Mouse (Mus musculus) MEL (cell line): ENCODE results near the gene Cmtm2a.

Experiments used
- CTCF ChIP-seq, 3 experiments: IDR thresholded peaks in 2 of 3; conservative IDR thresholded peaks in 1 of 3; 2 replicates each; pipeline ENCODE4 v1.5.1; 2011 to 2012; ENCODE audit warnings: low read length in 3 of 3, low read depth in 2 of 3, mild to moderate bottlenecking in 2 of 3, improper control_type of control experiment in 1 of 3, inconsistent platforms in 1 of 3, mixed read lengths in 1 of 3, moderate library complexity in 1 of 3; ENCODE audit not compliant: control insufficient read depth in 1 of 3, insufficient read depth in 1 of 3, poor library complexity in 1 of 3, severe bottlenecking in 1 of 3
- JUND ChIP-seq: IDR thresholded peaks from 2 replicates; pipeline ENCODE4 v1.6.1; 2011; ENCODE audit warnings: low read depth, mild to moderate bottlenecking, improper control_type of control experiment, low read length
- MAX ChIP-seq: IDR thresholded peaks from 2 replicates; pipeline ENCODE4 v1.6.1; 2011; ENCODE audit warnings: low read length, improper control_type of control experiment
- TAL1 ChIP-seq: IDR thresholded peaks from 2 replicates; pipeline ENCODE4 v1.6.1; 2012; ENCODE audit warnings: mild to moderate bottlenecking, inconsistent platforms, low read length, moderate library complexity, mixed read lengths
- USF1 ChIP-seq: IDR thresholded peaks from 2 replicates; pipeline ENCODE4 v1.6.1; 2014; ENCODE audit warnings: low read depth, mild to moderate bottlenecking, inconsistent platforms, low read length, improper control_type of control experiment, moderate library complexity

DNA sequence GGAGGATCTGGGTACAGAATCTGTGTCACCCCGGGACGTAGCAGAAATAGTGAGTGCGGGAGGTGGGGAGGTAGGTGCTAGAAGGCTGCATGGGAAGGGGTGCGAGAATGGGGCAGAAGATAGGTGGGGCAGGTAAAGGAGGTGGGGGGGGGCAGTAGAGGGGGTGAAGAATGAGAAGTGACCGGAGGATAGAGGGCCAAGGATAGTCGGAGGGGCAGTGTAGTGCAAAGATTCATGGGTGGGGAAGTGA lies 46.9 kb upstream of the Cmtm2a start:
- no peak for TF ChIP-seq JUND
- no peak for TF ChIP-seq CTCF (IDR thresholded peaks at IDR 0.05 in 2 of 3, conservative IDR thresholded peaks at IDR 0.05 in 1 of 3; ENCODE audit: control insufficient read depth in 1 of 3, insufficient read depth in 1 of 3, low read depth in 2 of 3, low read length in 3 of 3, poor library complexity in 1 of 3, severe bottlenecking in 1 of 3)
- no peak for TF ChIP-seq USF1
- TF ChIP-seq MAX, result no peak
- TF ChIP-seq TAL1, result no peak
